Mouse (Mus musculus) cerebellum, postnatal 10 days (tissue): ENCODE measurements at regions not wholly inside any gene's neighbourhood (a gene's known extent, or its start where the extent isn't known, plus 50 kb on each side); places are given as distances from the start of the nearest gene placed in this dataset.
"Not testable (repeated sequence)": the region's sequence is repeated elsewhere in the genome, so short reads cannot be mapped to it uniquely, and the experiment has no call there.

Source experiments
- DNase-seq, 2 experiments: peaks; one replicate each; pipeline ENCODE4 v3.0.0; 2021; ENCODE audit warnings: mixed read lengths in 2 of 2

DNA sequence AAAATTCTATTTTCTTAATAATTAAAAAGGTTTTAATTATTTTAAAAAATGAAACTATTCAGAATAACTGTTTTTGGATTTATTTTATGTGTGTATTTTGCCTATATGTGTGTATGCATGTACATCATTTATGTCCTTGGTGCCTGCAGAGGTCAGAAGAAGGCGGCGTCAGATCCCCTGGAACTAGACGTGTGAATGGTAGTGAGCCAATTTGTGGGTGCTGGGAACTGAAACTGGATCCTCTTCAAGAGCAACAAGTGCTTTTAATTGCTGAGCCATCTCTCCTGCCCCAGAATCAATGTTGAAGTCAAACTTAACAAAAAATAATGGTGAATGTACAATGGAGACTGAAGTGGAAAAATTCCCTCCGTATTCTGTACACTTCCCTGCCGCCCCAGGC, 151.9 kb upstream of the Unc93a2 start:
- no peak for DNase-seq

DNA sequence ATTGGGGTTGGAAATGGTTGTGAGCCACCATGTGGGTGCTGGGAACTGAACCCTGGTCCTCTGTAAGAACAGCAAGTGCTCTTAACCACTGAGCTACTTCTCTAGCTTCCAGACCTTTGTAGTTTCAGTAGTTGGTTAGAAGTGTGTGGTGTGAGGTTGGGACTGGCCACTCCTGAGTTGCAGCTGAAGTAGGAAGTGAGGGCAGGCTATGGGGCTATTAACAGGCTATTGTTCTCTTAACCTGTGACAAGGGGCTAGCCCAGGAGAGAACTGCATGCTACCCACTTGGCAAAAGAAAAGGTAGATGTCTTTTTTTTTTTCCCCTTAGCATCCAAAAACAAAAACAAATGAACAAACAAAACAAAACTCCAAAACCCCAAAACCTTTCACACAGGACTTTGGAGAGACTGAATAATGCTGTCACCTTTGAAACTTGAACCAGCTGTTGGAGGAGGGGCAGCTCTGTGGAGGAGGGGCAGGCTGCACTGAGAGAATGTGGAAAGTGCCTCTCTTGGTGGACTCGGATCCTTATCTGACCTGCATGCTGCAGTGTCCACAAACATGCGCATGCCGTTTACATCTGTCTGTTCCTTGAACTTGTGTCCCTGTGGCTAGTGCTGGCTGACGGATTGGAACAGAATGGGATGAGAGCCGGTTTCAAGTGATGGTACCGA, 149.3 kb upstream of the Unc93a2 start:
- DNase-seq: no peak

- no peak for DNase-seq
These were observed 148.3 kb upstream of the Unc93a2 start for GRCm38 (mm10) chr17:7533552-7533951.

DNA sequence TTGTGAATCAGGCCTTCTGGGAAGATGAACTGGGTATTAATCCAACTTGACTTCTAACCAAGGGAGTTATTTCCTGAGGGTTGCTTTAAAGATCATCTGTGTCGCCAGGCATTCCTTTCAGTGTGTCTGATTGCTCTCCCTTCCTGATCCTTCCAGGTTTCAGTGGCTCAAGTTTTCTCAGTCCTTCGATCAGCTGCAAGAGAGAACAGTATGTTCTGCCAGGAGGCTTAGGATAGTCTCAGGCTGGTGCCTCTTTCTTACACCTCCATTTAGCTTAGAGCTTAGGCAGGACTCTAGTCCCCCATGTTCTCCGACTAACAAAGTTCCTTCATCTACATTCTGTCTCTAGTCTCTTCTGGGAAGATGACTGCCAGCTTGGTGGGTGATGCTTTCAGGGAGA, 147.4 kb upstream of the Unc93a2 start:
- DNase-seq: no peak

GRCm38 (mm10) chr17:7529304-7529703, 144.0 kb upstream of the Unc93a2 start:
- DNase-seq: no peak

DNA sequence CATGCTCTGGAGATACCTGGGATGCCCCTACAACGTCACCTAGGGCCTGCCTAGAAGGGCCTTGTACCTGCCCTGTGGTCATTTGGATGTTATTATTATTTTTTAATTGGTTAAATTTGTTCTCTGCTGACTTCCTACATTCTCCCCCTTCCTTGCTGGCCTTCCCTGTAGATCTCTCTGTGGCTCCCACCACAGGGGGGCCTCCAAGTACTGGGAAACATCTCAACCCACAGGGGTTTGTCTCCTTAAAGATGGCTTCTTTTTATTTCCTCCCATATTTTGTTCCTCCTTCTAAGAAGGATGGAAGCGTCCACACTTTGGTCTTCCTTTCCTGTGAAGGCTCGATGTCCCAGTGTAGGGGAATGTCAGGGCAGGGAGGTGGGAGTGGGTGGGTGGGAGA, 142.4 kb upstream of the Unc93a2 start:
- peak in 1 of 2 experiments; percentile 10 for DNase-seq

DNA sequence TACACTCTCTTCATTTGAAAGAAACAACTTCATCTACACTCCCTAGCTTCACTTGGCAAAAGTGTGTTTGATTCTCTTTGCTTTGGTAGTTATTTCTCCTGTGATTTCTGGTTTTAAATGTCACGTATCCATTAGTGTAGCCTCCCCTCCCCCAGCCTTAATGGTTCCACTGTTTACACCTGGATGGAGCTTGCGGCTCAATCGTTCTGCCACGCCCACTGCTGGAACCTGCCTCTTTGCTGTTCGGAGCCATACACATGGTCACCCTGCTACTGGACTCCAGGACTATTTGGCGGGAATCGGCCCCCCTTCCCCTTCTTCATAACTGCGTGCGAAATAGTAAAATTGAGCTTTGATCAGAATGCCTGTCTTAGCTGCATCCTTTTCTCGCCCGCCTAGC, 139.2 kb upstream of the Unc93a2 start:
- not testable (repeated sequence) for DNase-seq

GRCm38 (mm10) chr17:7521127-7521526, 135.9 kb upstream of the Unc93a2 start:
- DNase-seq: peak; percentile 15 to 33
